Mouse (Mus musculus) splenic B cell, adult 2 months (primary cell): Measurements from ENCODE around the gene Cbfa2t3.
A peak's percentile ranks its signal among the peaks of the same experiment; 100 is the strongest.

Source experiments
- DNase-seq: peaks from one replicate; pipeline ENCODE4 v3.0.0-alpha.2; 2011; ENCODE audit warnings: low read depth, low spot score
- H3K27me3 ChIP-seq: 2 replicates; pipeline ENCODE4 v1.6.1; 2012; ENCODE audit warnings: mild to moderate bottlenecking, low read length, moderate library complexity, mixed read lengths; ENCODE audit not compliant: control insufficient read depth, poor library complexity, insufficient read depth, severe bottlenecking
- H3K36me3 ChIP-seq: 2 replicates; pipeline ENCODE4 v1.6.1; 2012; ENCODE audit warnings: mild to moderate bottlenecking, low read length, moderate library complexity, mixed read lengths; ENCODE audit not compliant: control insufficient read depth, poor library complexity, insufficient read depth, severe bottlenecking

Cbfa2t3 gene

GRCm38 (mm10) chr8:122685097-122685861 lies 13.6 kb downstream of the Cbfa2t3 start:
- H3K27me3 ChIP-seq, result no peaks in the 10 kb centered on the region
- DNase-seq, result no peak

GRCm38 (mm10) chr8:122682820-122683219 lies 16.1 kb downstream of the Cbfa2t3 start:
- H3K27me3 ChIP-seq, result no peaks in the 10 kb centered on the region
- DNase-seq, result no peak
- H3K36me3 ChIP-seq, result no peaks in the 10 kb centered on the region; the same call in 1 of the 2 replicates

More at GRCm38 (mm10) chr8:122685097-122685861, 13.6 kb downstream of the Cbfa2t3 start:
- H3K36me3 ChIP-seq, result no peaks in the 10 kb centered on the region; the same call in 1 of the 2 replicates

- H3K36me3 ChIP-seq, result no peaks in the 10 kb centered on the region
- no peak for DNase-seq
These were observed 18.7 kb downstream of the Cbfa2t3 start for GRCm38 (mm10) chr8:122680171-122680570.

GRCm38 (mm10) chr8:122679325-122679920 lies 19.5 kb downstream of the Cbfa2t3 start:
- no peak for DNase-seq
- H3K36me3 ChIP-seq, result no peaks in the 10 kb centered on the region
- H3K27me3 ChIP-seq, result no peaks in the 10 kb centered on the region

More at GRCm38 (mm10) chr8:122680171-122680570, 18.7 kb downstream of the Cbfa2t3 start:
- no peaks in the 10 kb centered on the region for H3K27me3 ChIP-seq

DNA sequence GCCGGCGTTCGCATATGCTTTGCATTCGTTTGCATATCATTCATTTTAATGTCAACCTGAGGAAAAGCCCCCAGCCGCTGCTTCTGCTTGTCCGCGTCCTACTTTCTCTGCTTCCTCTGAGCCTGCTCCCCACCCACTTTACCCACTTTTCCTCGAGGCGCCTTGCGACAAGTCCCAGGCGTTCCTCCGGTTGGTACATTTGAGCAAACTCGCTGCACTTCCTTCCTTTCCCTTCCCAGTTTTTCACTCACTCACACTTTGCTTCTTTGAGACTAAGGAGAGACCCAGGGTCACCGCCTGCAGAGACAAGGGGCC lies 20.1 kb downstream of the Cbfa2t3 start:
- H3K36me3 ChIP-seq, result no peaks in the 10 kb centered on the region
- no peak for DNase-seq
- H3K27me3 ChIP-seq, result no peaks in the 10 kb centered on the region

- DNase-seq, result peak; percentile 90
- Histone ChIP-seq H3K36me3 (no peaks in the 10 kb centered on the region), H3K27me3 (no peaks in the 10 kb centered on the region)
These were observed 20.6 kb downstream of the Cbfa2t3 start for GRCm38 (mm10) chr8:122678061-122678895.

DNA sequence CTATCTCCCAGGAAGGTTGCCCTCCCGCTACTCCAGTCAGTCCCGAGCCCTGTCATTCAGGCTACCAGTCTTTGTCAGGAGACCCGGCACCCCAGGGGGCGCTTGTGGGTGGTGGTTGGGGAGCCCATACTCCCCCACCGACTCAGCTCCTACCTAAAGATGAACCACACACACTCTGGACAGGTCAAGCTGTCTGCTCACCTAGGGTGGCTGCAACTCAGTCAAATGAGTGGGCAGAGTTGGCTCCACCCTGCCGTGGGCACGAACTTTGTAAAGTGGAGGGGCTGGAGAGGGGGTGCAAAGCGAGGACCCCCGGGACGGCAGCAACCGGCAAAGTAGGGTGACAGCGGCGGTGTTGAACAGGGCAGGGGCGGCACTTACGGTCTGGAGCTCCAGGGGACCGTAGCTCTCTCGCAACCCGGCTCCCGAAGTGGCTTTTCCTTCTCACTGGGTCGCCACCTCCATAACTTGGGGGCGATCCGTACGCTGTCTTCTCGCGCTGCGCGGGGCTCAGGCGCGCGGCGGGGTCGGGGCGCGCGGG lies 21.4 kb downstream of the Cbfa2t3 start:
- DNase-seq, result no peak
- Histone ChIP-seq H3K27me3 (no peaks in the 10 kb centered on the region), H3K36me3 (no peaks in the 10 kb centered on the region)

GRCm38 (mm10) chr8:122676621-122677480 lies 22.1 kb downstream of the Cbfa2t3 start:
- no peak for DNase-seq
- no peaks in the 10 kb centered on the region for H3K36me3 ChIP-seq
- H3K27me3 ChIP-seq, result no peaks in the 10 kb centered on the region

- DNase-seq, result no peak
- H3K27me3 ChIP-seq, result no peaks in the 10 kb centered on the region
- H3K36me3 ChIP-seq, result no peaks in the 10 kb centered on the region; the same call in 1 of the 2 replicates
These were observed 23.1 kb downstream of the Cbfa2t3 start for GRCm38 (mm10) chr8:122675596-122676420.

DNA sequence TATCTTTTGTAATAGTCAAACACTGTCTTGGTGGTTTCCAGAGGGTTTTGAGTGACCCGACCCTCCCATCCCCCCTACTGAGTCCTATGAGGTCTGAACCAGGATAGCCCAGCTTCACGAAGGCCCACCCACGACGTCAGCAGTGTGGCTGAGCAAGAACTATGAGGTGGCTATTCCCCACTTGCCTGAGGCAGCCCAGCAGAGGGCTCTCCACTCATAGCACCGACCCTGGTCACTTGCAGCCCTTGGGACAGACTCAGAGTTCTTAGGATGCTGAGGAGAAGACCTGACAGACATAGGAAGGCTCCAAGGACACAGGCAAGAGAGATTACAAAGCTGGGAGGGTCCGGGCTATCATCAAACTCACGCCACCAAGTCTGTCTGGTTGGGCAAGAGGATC lies 23.9 kb downstream of the Cbfa2t3 start:
- DNase-seq, result no peak
- no peaks in the 10 kb centered on the region; the same call in 1 of the 2 replicates for H3K36me3 ChIP-seq
- no peaks in the 10 kb centered on the region for H3K27me3 ChIP-seq

- DNase-seq, result no peak
- Histone ChIP-seq H3K36me3 (no peaks in the 10 kb centered on the region; the same call in 1 of the 2 replicates), H3K27me3 (no peaks in the 10 kb centered on the region)
These were observed 24.9 kb downstream of the Cbfa2t3 start for GRCm38 (mm10) chr8:122673989-122674388.

- no peaks in the 10 kb centered on the region for H3K27me3 ChIP-seq
- no peaks in the 10 kb centered on the region; the same call in 1 of the 2 replicates for H3K36me3 ChIP-seq
These were observed 27.0 kb downstream of the Cbfa2t3 start for GRCm38 (mm10) chr8:122671894-122672293.

DNA sequence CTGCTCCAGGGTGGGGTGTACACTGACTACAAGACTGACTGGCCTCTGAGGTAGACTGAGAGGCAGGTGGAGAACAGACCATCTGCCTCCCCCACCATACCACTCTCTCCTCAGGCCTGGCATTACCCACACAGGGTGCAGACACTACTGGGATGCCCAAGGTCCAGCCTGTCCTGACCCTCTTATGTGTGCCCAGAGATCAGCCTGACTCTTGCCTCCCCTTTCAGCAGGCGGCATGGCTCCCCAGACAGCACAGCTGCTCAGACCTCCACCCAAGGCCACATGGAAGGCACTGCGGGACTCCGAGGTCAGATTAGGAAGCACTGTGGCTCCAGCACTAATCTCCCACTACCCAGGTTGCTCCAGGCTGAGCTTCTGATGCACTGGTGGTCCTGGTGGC lies 28.2 kb downstream of the Cbfa2t3 start:
- Histone ChIP-seq H3K27me3 (no peaks in the 10 kb centered on the region), H3K36me3 (no peaks in the 10 kb centered on the region; the same call in 1 of the 2 replicates)
- no peak for DNase-seq

More at GRCm38 (mm10) chr8:122671894-122672293, 27.0 kb downstream of the Cbfa2t3 start:
- DNase-seq, result no peak
